Mouse (Mus musculus): Measurements from ENCODE around the gene Rab30. TPM values are rescaled to one million over a fixed set of nuclear protein-coding genes. Genes with fewer than 3 reads are reported as not detected.

The Rab30 gene
- polyA plus RNA-seq, 1 experiment from 2014 or later = 7.4 TPM

- 75% methylated on average over 6 of the region's 6 CpGs for WGBS
- no peaks in the 10 kb centered on the region for H3K36me3 ChIP-seq (ENCODE audit: insufficient read depth, low read length)
- H3K9ac ChIP-seq (replicated peaks; ENCODE audit: low read length) = no peak overlapping the region
- ATAC-seq (ENCODE audit: low FRiP score, low TSS enrichment) = no peak
- H3K4me1 ChIP-seq (ENCODE audit: insufficient read depth, low read length) = no peaks in the 10 kb centered on the region
- H3K27ac ChIP-seq (ENCODE audit: low read length) = no peak overlapping the region
- no peak overlapping the region for H3K4me3 ChIP-seq (ENCODE audit: low read length)
- H3K9me3 ChIP-seq (ENCODE audit: low read length) = no peaks in the 10 kb centered on the region
- no peaks in the 10 kb centered on the region for H3K27me3 ChIP-seq (ENCODE audit: insufficient read depth, low read length)
- H3K4me2 ChIP-seq (replicated peaks; ENCODE audit: low read depth, low read length) = no peak overlapping the region
Observed at GRCm38 (mm10) chr7:92884998-92885660, 143.7 kb downstream of the Rab30 start.

GRCm38 (mm10) chr7:92886801-92887200 is 145.4 kb downstream of the Rab30 start:
- no peak for ATAC-seq (ENCODE audit: low FRiP score, low TSS enrichment)
- H3K9ac ChIP-seq (replicated peaks; ENCODE audit: low read length) = no peak overlapping the region
- no peaks in the 10 kb centered on the region for H3K36me3 ChIP-seq (ENCODE audit: insufficient read depth, low read length)
- H3K4me2 ChIP-seq (replicated peaks; ENCODE audit: low read depth, low read length) = no peak overlapping the region
- 64% methylated on average over 7 of the region's 7 CpGs for WGBS
- no peak overlapping the region for H3K4me3 ChIP-seq (ENCODE audit: low read length)
- no peak overlapping the region for H3K27ac ChIP-seq (ENCODE audit: low read length)
- H3K9me3 ChIP-seq (ENCODE audit: low read length) = no peaks in the 10 kb centered on the region
- no peaks in the 10 kb centered on the region for H3K4me1 ChIP-seq (ENCODE audit: insufficient read depth, low read length)
- H3K27me3 ChIP-seq (ENCODE audit: insufficient read depth, low read length) = no peaks in the 10 kb centered on the region

GRCm38 (mm10) chr7:92887230-92887629 is 145.8 kb downstream of the Rab30 start:
- Histone ChIP-seq H3K4me2 (replicated peaks; ENCODE audit: low read depth, low read length) (no peak overlapping the region), H3K9me3 (ENCODE audit: low read length) (peaks cover 1% of the 10 kb centered on the region), H3K9ac (replicated peaks; ENCODE audit: low read length) (no peak overlapping the region), H3K4me1 (ENCODE audit: insufficient read depth, low read length) (no peaks in the 10 kb centered on the region), H3K36me3 (ENCODE audit: insufficient read depth, low read length) (0 out of 2 replicates have a peak, but pooled peaks cover 1% of the 10 kb centered on the region), H3K27me3 (ENCODE audit: insufficient read depth, low read length) (no peaks in the 10 kb centered on the region), H3K4me3 (ENCODE audit: low read length) (no peak overlapping the region), H3K27ac (ENCODE audit: low read length) (no peak overlapping the region)
- WGBS = 90% methylated on average over 5 of the region's 5 CpGs
- ATAC-seq (ENCODE audit: low FRiP score, low TSS enrichment) = no peak

GRCm38 (mm10) chr7:92890211-92890610 is 148.8 kb downstream of the Rab30 start:
- Histone ChIP-seq H3K9ac (replicated peaks; ENCODE audit: low read length) (no peak overlapping the region), H3K27me3 (ENCODE audit: insufficient read depth, low read length) (no peaks in the 10 kb centered on the region), H3K4me3 (ENCODE audit: low read length) (no peak overlapping the region), H3K36me3 (ENCODE audit: insufficient read depth, low read length) (0 out of 2 replicates have a peak, but pooled peaks cover 4% of the 10 kb centered on the region), H3K9me3 (ENCODE audit: low read length) (peaks cover 5% of the 10 kb centered on the region), H3K4me2 (replicated peaks; ENCODE audit: low read depth, low read length) (no peak overlapping the region), H3K27ac (ENCODE audit: low read length) (no peak overlapping the region), H3K4me1 (ENCODE audit: insufficient read depth, low read length) (no peaks in the 10 kb centered on the region)
- no peak for ATAC-seq (ENCODE audit: low FRiP score, low TSS enrichment)
- 41% methylated on average over 1 of the region's 1 CpGs for WGBS

- H3K27me3 ChIP-seq (ENCODE audit: insufficient read depth, low read length) = no peaks in the 10 kb centered on the region
- H3K4me1 ChIP-seq (ENCODE audit: insufficient read depth, low read length) = no peaks in the 10 kb centered on the region
- H3K27ac ChIP-seq (ENCODE audit: low read length) = no peak overlapping the region
- H3K9ac ChIP-seq (replicated peaks; ENCODE audit: low read length) = no peak overlapping the region
- H3K4me3 ChIP-seq (ENCODE audit: low read length) = no peak overlapping the region
- ATAC-seq (ENCODE audit: low FRiP score, low TSS enrichment) = no peak
- 0 out of 2 replicates have a peak, but pooled peaks cover 4% of the 10 kb centered on the region for H3K36me3 ChIP-seq (ENCODE audit: insufficient read depth, low read length)
- H3K4me2 ChIP-seq (replicated peaks; ENCODE audit: low read depth, low read length) = no peak overlapping the region
- peaks cover 5% of the 10 kb centered on the region for H3K9me3 ChIP-seq (ENCODE audit: low read length)
- 24% methylated on average over 4 of the region's 4 CpGs for WGBS
Observed at GRCm38 (mm10) chr7:92890618-92891230, 149.3 kb downstream of the Rab30 start.

GRCm38 (mm10) chr7:92893478-92893877 is 152.1 kb downstream of the Rab30 start:
- Histone ChIP-seq H3K27me3 (ENCODE audit: insufficient read depth, low read length) (no peaks in the 10 kb centered on the region), H3K4me1 (ENCODE audit: insufficient read depth, low read length) (no peaks in the 10 kb centered on the region), H3K9ac (replicated peaks; ENCODE audit: low read length) (no peak overlapping the region), H3K36me3 (ENCODE audit: insufficient read depth, low read length) (0 out of 2 replicates have a peak, but pooled peaks cover 4% of the 10 kb centered on the region), H3K4me2 (replicated peaks; ENCODE audit: low read depth, low read length) (no peak overlapping the region), H3K27ac (ENCODE audit: low read length) (no peak overlapping the region), H3K4me3 (ENCODE audit: low read length) (no peak overlapping the region), H3K9me3 (ENCODE audit: low read length) (peaks cover 5% of the 10 kb centered on the region)
- WGBS = 56% methylated on average over 3 of the region's 3 CpGs
- ATAC-seq (ENCODE audit: low FRiP score, low TSS enrichment) = no peak

Other genes starting within 250 kb of the Rab30 start
- gene Ccdc90b, start 180.5 kb upstream of the Rab30 start, polyA plus RNA-seq (2015; fragmentation: Nextera tagmentation; extraction: Ambion mirVana) = 50.3 and 52.7 TPM in 2 replicates
- 7.3 and 8.0 TPM in 2 replicates for gene Ankrd42, start 104.5 kb upstream of the Rab30 start, polyA plus RNA-seq (2015; fragmentation: Nextera tagmentation; extraction: Ambion mirVana)
- gene Pcf11, start 71.7 kb upstream of the Rab30 start, polyA plus RNA-seq (2015; fragmentation: Nextera tagmentation; extraction: Ambion mirVana) = 17.8 and 20.8 TPM in 2 replicates
- 12.0 and 13.4 TPM in 2 replicates for gene Ddias, start 132.6 kb downstream of the Rab30 start, polyA plus RNA-seq (2015; fragmentation: Nextera tagmentation; extraction: Ambion mirVana)
- gene Prcp, start 132.9 kb downstream of the Rab30 start, polyA plus RNA-seq (2015; fragmentation: Nextera tagmentation; extraction: Ambion mirVana) = 23.0 TPM in 2 replicates

All from kidney, embryonic 16.5 days (tissue).